In genomic region chr9:48298983-48299382, GRCm38 (mm10) we compare ENCODE assay signal across 20 mouse cellular contexts. TPM values are rescaled to one million over a fixed set of nuclear protein-coding genes. Genes with fewer than 3 reads are reported as not detected.
DNase-seq lines count a peak whose midpoint lies in the region; ATAC-seq and TF ChIP-seq lines count a peak whose summit lies in the region.
"Had no signal": no experiment of that assay in that cellular context is flagged by ENCODE, and none has a peak within 500 bp of the region (broad histone marks: within the 10 kb centered on the region; RNA-seq: fewer than 3 reads in every experiment).

No protein-coding gene starts in this region.

- H3K4me2 ChIP-seq in intestine, embryonic 15.5 days (replicated peaks) = no peak overlapping the region
- no peak overlapping the region for H3K4me2 ChIP-seq in intestine, postnatal 0 days (replicated peaks; ENCODE audit: low read depth)
- H3K4me2 ChIP-seq in hindbrain, embryonic 13.5 days = no peak overlapping the region
- no peak overlapping the region for H3K4me2 ChIP-seq in hindbrain, postnatal 0 days (ENCODE audit: low read depth, low read length)
- H3K4me2 ChIP-seq: embryonic facial prominence, embryonic 15.5 days; forebrain, embryonic 15.5 days; heart, embryonic 15.5 days; hindbrain, embryonic 14.5 days had no signal

- no peak for TF ChIP-seq CTCF in intestine, postnatal 0 days (IDR thresholded peaks at IDR 0.05; ENCODE audit: low read depth)
- TF ChIP-seq CTCF in hindbrain, postnatal 0 days (IDR thresholded peaks at IDR 0.05; ENCODE audit: low read depth) = no peak

- H3K4me3 ChIP-seq in intestine, embryonic 15.5 days (replicated peaks) = no peak overlapping the region
- no peak overlapping the region for H3K4me3 ChIP-seq in intestine, postnatal 0 days (ENCODE audit: low read depth, low read length)
- H3K4me3 ChIP-seq in hindbrain, embryonic 13.5 days = no peak overlapping the region
- no peak overlapping the region for H3K4me3 ChIP-seq in hindbrain, postnatal 0 days (ENCODE audit: low read length)
- H3K4me3 ChIP-seq: embryonic facial prominence, embryonic 15.5 days; erythroblast, embryonic 14.5 days; forebrain, embryonic 15.5 days; heart, embryonic 10.5 days; heart, embryonic 15.5 days had no signal

- no peaks in the 10 kb centered on the region for H3K27me3 ChIP-seq in intestine, embryonic 15.5 days (replicated peaks)
- no peaks in the 10 kb centered on the region for H3K27me3 ChIP-seq in intestine, postnatal 0 days (replicated peaks; ENCODE audit: control insufficient read depth, insufficient read depth, low read length)
- H3K27me3 ChIP-seq in hindbrain, embryonic 13.5 days = no peaks in the 10 kb centered on the region
- H3K27me3 ChIP-seq in hindbrain, postnatal 0 days (ENCODE audit: insufficient read depth, low read length) = no peaks in the 10 kb centered on the region
- H3K27me3 ChIP-seq: embryonic facial prominence, embryonic 15.5 days; forebrain, embryonic 15.5 days; heart, embryonic 15.5 days had no signal

- WGBS in intestine, embryonic 15.5 days = 72% methylated on average over 7 of the region's 7 CpGs
- 55% methylated on average over 7 of the region's 7 CpGs for WGBS in intestine, postnatal 0 days
- WGBS in hindbrain, embryonic 13.5 days = 90% methylated on average over 7 of the region's 7 CpGs
- WGBS in hindbrain, postnatal 0 days = 93% methylated on average over 7 of the region's 7 CpGs

- H3K27ac ChIP-seq in intestine, embryonic 15.5 days = no peak overlapping the region
- H3K27ac ChIP-seq in intestine, postnatal 0 days (ENCODE audit: low read depth, low read length) = no peak overlapping the region
- no peak overlapping the region for H3K27ac ChIP-seq in hindbrain, embryonic 13.5 days
- H3K27ac ChIP-seq in hindbrain, postnatal 0 days = no peak overlapping the region
- H3K27ac ChIP-seq: embryonic facial prominence, embryonic 15.5 days; forebrain, embryonic 15.5 days; heart, embryonic 10.5 days; heart, embryonic 15.5 days; hindbrain, embryonic 14.5 days had no signal

- peak; percentile 24 for DNase-seq in ZHBTc4 (ENCODE audit: low read depth, low spot score)
- DNase-seq in adrenal gland, postnatal 36 days = peak; percentile 31 to 46
- DNase-seq in embryo, embryonic 10 days (ENCODE audit: low spot score) = no peak
- DNase-seq in hindbrain, postnatal 0 days (ENCODE audit: low spot score) = no peak
- DNase-seq: cerebellum, adult 18-20 months; cerebellum, adult 9-11 months; cerebellum, postnatal 36 days; gastrocnemius, postnatal 36 days; heart, adult 18-20 months; heart, postnatal 14 days; kidney, adult 18-20 months had no signal

- H3K9ac ChIP-seq in intestine, embryonic 15.5 days = no peak overlapping the region
- no peak overlapping the region for H3K9ac ChIP-seq in intestine, postnatal 0 days (ENCODE audit: low read depth, low read length)
- H3K9ac ChIP-seq in hindbrain, embryonic 13.5 days = no peak overlapping the region
- no peak overlapping the region for H3K9ac ChIP-seq in hindbrain, postnatal 0 days (replicated peaks; ENCODE audit: low read length)
- H3K9ac ChIP-seq: embryonic facial prominence, embryonic 15.5 days; forebrain, embryonic 15.5 days; heart, embryonic 15.5 days; hindbrain, embryonic 14.5 days had no signal

- H3K36me3 ChIP-seq in intestine, embryonic 15.5 days = no peaks in the 10 kb centered on the region
- H3K36me3 ChIP-seq in intestine, postnatal 0 days (ENCODE audit: control insufficient read depth, insufficient read depth) = no peaks in the 10 kb centered on the region
- H3K36me3 ChIP-seq in hindbrain, embryonic 13.5 days = no peaks in the 10 kb centered on the region
- no peaks in the 10 kb centered on the region for H3K36me3 ChIP-seq in hindbrain, postnatal 0 days (ENCODE audit: insufficient read depth, low read length)
- H3K36me3 ChIP-seq: embryonic facial prominence, embryonic 15.5 days; forebrain, embryonic 15.5 days; heart, embryonic 10.5 days; heart, embryonic 15.5 days had no signal

- no peaks in the 10 kb centered on the region for H3K9me3 ChIP-seq in intestine, embryonic 15.5 days
- no peaks in the 10 kb centered on the region for H3K9me3 ChIP-seq in intestine, postnatal 0 days (ENCODE audit: control insufficient read depth)
- H3K9me3 ChIP-seq in hindbrain, embryonic 13.5 days = no peaks in the 10 kb centered on the region
- no peaks in the 10 kb centered on the region for H3K9me3 ChIP-seq in hindbrain, postnatal 0 days (ENCODE audit: low read length)
- H3K9me3 ChIP-seq: embryonic facial prominence, embryonic 15.5 days; forebrain, embryonic 15.5 days; heart, embryonic 10.5 days; heart, embryonic 15.5 days had no signal

- no peaks in the 10 kb centered on the region for H3K4me1 ChIP-seq in intestine, embryonic 15.5 days (replicated peaks)
- H3K4me1 ChIP-seq in intestine, postnatal 0 days (replicated peaks; ENCODE audit: control insufficient read depth, insufficient read depth, low read length) = no peaks in the 10 kb centered on the region
- no peaks in the 10 kb centered on the region for H3K4me1 ChIP-seq in hindbrain, embryonic 13.5 days (replicated peaks)
- no peaks in the 10 kb centered on the region for H3K4me1 ChIP-seq in hindbrain, postnatal 0 days (ENCODE audit: insufficient read depth, low read length)
- H3K4me1 ChIP-seq: embryonic facial prominence, embryonic 15.5 days; forebrain, embryonic 15.5 days; heart, embryonic 10.5 days; heart, embryonic 15.5 days had no signal

- ATAC-seq in intestine, embryonic 15.5 days = 0 out of 2 replicates have a peak, but pooled peaks have one; percentile 53
- no peak for ATAC-seq in intestine, postnatal 0 days
- no peak for ATAC-seq in hindbrain, embryonic 13.5 days (ENCODE audit: low FRiP score)
- no peak for ATAC-seq in hindbrain, postnatal 0 days
- ATAC-seq: forebrain, embryonic 15.5 days had no signal

RNA-seq across cellular contexts. Expression of gene Nxpe2, which starts 54.3 kb away (rescaled TPM):
- 2.8 and 3.2 TPM in 2 replicates for polyA plus RNA-seq in intestine, embryonic 15.5 days (2015; fragmentation: Nextera tagmentation; extraction: Ambion mirVana)
- polyA plus RNA-seq in intestine, postnatal 0 days (2015; fragmentation: Nextera tagmentation; extraction: Ambion mirVana) = 0.72 and 0.76 TPM in 2 replicates
- total RNA-seq in adrenal gland, postnatal 36 days (2021) = under 1 TPM; 0.53 to 0.93 TPM
- 0.30 and 0.91 TPM in 2 replicates for polyA plus RNA-seq in hindbrain, embryonic 13.5 days (2015; fragmentation: Nextera tagmentation; extraction: Ambion mirVana)
- 0.86 TPM in 1 of 2 replicates, not detected in the other for total RNA-seq in hindbrain, postnatal 0 days (2014; rRNA removed)
- 0.33 and 0.45 TPM in 2 replicates for polyA plus RNA-seq in hindbrain, postnatal 0 days (2015; fragmentation: Nextera tagmentation; extraction: Ambion mirVana)

Comparison
In these comparisons a context has a peak if more than half of its experiments do, and no peak if none do; other contexts are left out.
1. DNase-seq: peak in ZHBTc4 (single experiment) and adrenal gland, postnatal 36 days (2 of 2); none in embryo, embryonic 10 days (single experiment) and hindbrain, postnatal 0 days (single experiment).